Mouse (Mus musculus) bone marrow, adult 2 months (tissue): ENCODE results near the gene Prkch. TPM values are rescaled to one million over a fixed set of nuclear protein-coding genes. Genes with fewer than 3 reads are reported as not detected.
A peak's percentile ranks its signal among the peaks of the same experiment; 100 is the strongest.

Source experiments
- H3K27ac ChIP-seq: fragments of 200-500 bp; 2 replicates; pipeline ENCODE4 v1.5.1; 2012; ENCODE audit warnings: low read depth, mild to moderate bottlenecking, control low read depth, inconsistent platforms, low read length; ENCODE audit not compliant: control insufficient read depth, poor library complexity, insufficient read depth
- H3K4me1 ChIP-seq: fragments of 200-500 bp; 2 replicates; pipeline ENCODE4 v1.6.1; 2011; ENCODE audit warnings: low read length; ENCODE audit not compliant: control insufficient read depth, insufficient read depth
- H3K4me3 ChIP-seq: fragments of 200-500 bp; replicated peaks from 2 replicates; pipeline ENCODE3; 2011; ENCODE audit warnings: mild to moderate bottlenecking, low read depth, low read length, control low read depth; ENCODE audit not compliant: control insufficient read depth
- CTCF ChIP-seq: fragments of 200-500 bp; IDR thresholded peaks from 2 replicates; pipeline ENCODE4 v1.5.1; 2011; ENCODE audit warnings: low read length, control low read depth; ENCODE audit not compliant: control insufficient read depth, insufficient read depth
- POLR2A ChIP-seq: fragments of 200-500 bp; IDR thresholded peaks from 2 replicates; pipeline ENCODE4 v1.6.1; 2011; ENCODE audit warnings: low read depth, mild to moderate bottlenecking, control low read depth, low read length, borderline replicate concordance; ENCODE audit not compliant: control insufficient read depth
- WGBS: fragments of 180-500 bp; shearing (Covaris S2); methylation state at CpG from one replicate; pipeline ENCODE4 v1.1.7; 2018; 5-methylcytosine and 5-hydroxymethylcytosine counted together
- polyA plus RNA-seq: library from polyadenylated mRNA; stranded (reverse); fragments of >200 nt; gene quantifications from 2 replicates; pipeline ENCODE4 v1.2.4, GENCODE M21; 2011; ENCODE audit warnings: low replicate concordance; ENCODE audit not compliant: missing spikeins, insufficient read depth, insufficient read length

Prkch gene
- polyA plus RNA-seq, 1 experiment: 7.8 TPM

GRCm38 (mm10) chr12:73696946-73697345, 112.3 kb downstream of the Prkch start:
- 86% methylated on average over 4 of the region's 4 CpGs for WGBS
- TF ChIP-seq POLR2A: no peak
- no peak for TF ChIP-seq CTCF
- Histone ChIP-seq H3K4me1 (no peaks in the 10 kb centered on the region; the same call in 1 of the 2 replicates), H3K4me3 (no peak overlapping the region), H3K27ac (no peak overlapping the region)

- WGBS: 74% methylated on average over 5 of the region's 5 CpGs
- TF ChIP-seq POLR2A (no peak), CTCF (no peak)
Observed at GRCm38 (mm10) chr12:73698436-73698835, 113.8 kb downstream of the Prkch start.

GRCm38 (mm10) chr12:73698841-73699240, 114.2 kb downstream of the Prkch start:
- TF ChIP-seq POLR2A (no peak), CTCF (no peak)
- WGBS: 74% methylated on average over 8 of the region's 8 CpGs

More at GRCm38 (mm10) chr12:73698436-73698835, 113.8 kb downstream of the Prkch start:
- H3K27ac ChIP-seq: no peak overlapping the region
- no peaks in the 10 kb centered on the region; the same call in 1 of the 2 replicates for H3K4me1 ChIP-seq
- H3K4me3 ChIP-seq: no peak overlapping the region

GRCm38 (mm10) chr12:73699471-73700186, 115.0 kb downstream of the Prkch start:
- H3K27ac ChIP-seq: no peak overlapping the region
- no peaks in the 10 kb centered on the region; the same call in 1 of the 2 replicates for H3K4me1 ChIP-seq
- H3K4me3 ChIP-seq: no peak overlapping the region
- 55% methylated on average over 17 of the region's 17 CpGs for WGBS
- TF ChIP-seq POLR2A (no peak), CTCF (no peak)

More at GRCm38 (mm10) chr12:73698841-73699240, 114.2 kb downstream of the Prkch start:
- no peak overlapping the region for H3K4me3 ChIP-seq
- H3K27ac ChIP-seq: no peak overlapping the region
- H3K4me1 ChIP-seq: no peaks in the 10 kb centered on the region; the same call in 1 of the 2 replicates

- Histone ChIP-seq H3K4me1 (no peaks in the 10 kb centered on the region; the same call in 1 of the 2 replicates), H3K27ac (no peak overlapping the region), H3K4me3 (no peak overlapping the region)
- TF ChIP-seq POLR2A: no peak
- WGBS: 34% methylated on average over 6 of the region's 6 CpGs
Observed at GRCm38 (mm10) chr12:73700544-73701069, 116.0 kb downstream of the Prkch start.

GRCm38 (mm10) chr12:73701999-73702398, 117.4 kb downstream of the Prkch start:
- no peak for TF ChIP-seq CTCF
- Histone ChIP-seq H3K4me1 (no peaks in the 10 kb centered on the region), H3K4me3 (no peak overlapping the region), H3K27ac (no peak overlapping the region)
- WGBS: 28% methylated on average over 3 of the region's 3 CpGs

GRCm38 (mm10) chr12:73704382-73704781, 119.8 kb downstream of the Prkch start:
- H3K4me1 ChIP-seq: no peaks in the 10 kb centered on the region
- whole genome bisulfite sequencing: 71% methylated on average over 3 of the region's 3 CpGs
- TF ChIP-seq POLR2A (no peak), CTCF (0 out of 2 replicates have a peak, but pooled peaks have one; percentile 12)
- H3K4me3 ChIP-seq: no peak overlapping the region
- H3K27ac ChIP-seq: no peak overlapping the region

GRCm38 (mm10) chr12:73705097-73705690, 120.6 kb downstream of the Prkch start:
- no peak overlapping the region for H3K4me3 ChIP-seq
- H3K27ac ChIP-seq: no peak overlapping the region
- peak; percentile 57 for TF ChIP-seq CTCF
- no peak for TF ChIP-seq POLR2A
- WGBS: 50% methylated on average over 7 of the region's 7 CpGs
- no peaks in the 10 kb centered on the region for H3K4me1 ChIP-seq

- WGBS: 85% methylated on average over 5 of the region's 5 CpGs
- Histone ChIP-seq H3K27ac (no peak overlapping the region), H3K4me3 (no peak overlapping the region), H3K4me1 (no peaks in the 10 kb centered on the region)
- no peak for TF ChIP-seq CTCF
- no peak for TF ChIP-seq POLR2A
Observed at GRCm38 (mm10) chr12:73708498-73708897, 123.9 kb downstream of the Prkch start.
